Mouse (Mus musculus): Measurements from ENCODE around the gene Stxbp1.

Stxbp1 gene

GRCm38 (mm10) chr2:32757056-32757845 is 89.8 kb downstream of the Stxbp1 start, which contains the start of gene Tor2a:
Tor2a (plus strand) TSS chr2:32757234.
- in situ Hi-C loops (cut with MboI, MseI) = no loop called here

GRCm38 (mm10) chr2:32756674-32757055 is 90.4 kb downstream of the Stxbp1 start:
- in situ Hi-C loops (cut with MboI, MseI) = no loop called here

- in situ Hi-C loops (cut with MboI, MseI) = no loop called here
Observed at GRCm38 (mm10) chr2:32752181-32752580, 94.9 kb downstream of the Stxbp1 start.

GRCm38 (mm10) chr2:32751665-32752033 is 95.4 kb downstream of the Stxbp1 start:
- in situ Hi-C loops (cut with MboI, MseI) = no loop called here

GRCm38 (mm10) chr2:32750887-32751664 is 96.0 kb downstream of the Stxbp1 start:
- in situ Hi-C loops (cut with MboI, MseI) = no loop called here

GRCm38 (mm10) chr2:32750199-32750598 is 96.8 kb downstream of the Stxbp1 start:
- in situ Hi-C loops (cut with MboI, MseI) = no loop called here

GRCm38 (mm10) chr2:32749082-32749481 is 98.0 kb downstream of the Stxbp1 start:
- in situ Hi-C loops (cut with MboI, MseI) = no loop called here

GRCm38 (mm10) chr2:32744272-32744982 is 102.6 kb downstream of the Stxbp1 start:
- in situ Hi-C loops (cut with MboI, MseI) = no loop called here

- in situ Hi-C loops (cut with MboI, MseI) = no loop called here
Observed at GRCm38 (mm10) chr2:32742173-32742531, 104.9 kb downstream of the Stxbp1 start.

- in situ Hi-C loops (cut with MboI, MseI) = no loop called here
Observed at GRCm38 (mm10) chr2:32741273-32742172, 105.5 kb downstream of the Stxbp1 start.

- in situ Hi-C loops (cut with MboI, MseI) = no loop called here
Observed at GRCm38 (mm10) chr2:32740916-32741272, 106.2 kb downstream of the Stxbp1 start, which contains the start of gene 6330409D20Rik. 6330409D20Rik (minus strand) TSS chr2:32741016.

GRCm38 (mm10) chr2:32739311-32739710 is 107.7 kb downstream of the Stxbp1 start:
- in situ Hi-C loops (cut with MboI, MseI) = no loop called here

Data from T-helper 2 cell (primary cell).